Mouse (Mus musculus): ENCODE data around the gene Ppp1r9a.
"Not testable (repeated sequence)": the region's sequence is repeated elsewhere in the genome, so short reads cannot be mapped to it uniquely, and the experiment has no call there.

Gene Ppp1r9a

DNA sequence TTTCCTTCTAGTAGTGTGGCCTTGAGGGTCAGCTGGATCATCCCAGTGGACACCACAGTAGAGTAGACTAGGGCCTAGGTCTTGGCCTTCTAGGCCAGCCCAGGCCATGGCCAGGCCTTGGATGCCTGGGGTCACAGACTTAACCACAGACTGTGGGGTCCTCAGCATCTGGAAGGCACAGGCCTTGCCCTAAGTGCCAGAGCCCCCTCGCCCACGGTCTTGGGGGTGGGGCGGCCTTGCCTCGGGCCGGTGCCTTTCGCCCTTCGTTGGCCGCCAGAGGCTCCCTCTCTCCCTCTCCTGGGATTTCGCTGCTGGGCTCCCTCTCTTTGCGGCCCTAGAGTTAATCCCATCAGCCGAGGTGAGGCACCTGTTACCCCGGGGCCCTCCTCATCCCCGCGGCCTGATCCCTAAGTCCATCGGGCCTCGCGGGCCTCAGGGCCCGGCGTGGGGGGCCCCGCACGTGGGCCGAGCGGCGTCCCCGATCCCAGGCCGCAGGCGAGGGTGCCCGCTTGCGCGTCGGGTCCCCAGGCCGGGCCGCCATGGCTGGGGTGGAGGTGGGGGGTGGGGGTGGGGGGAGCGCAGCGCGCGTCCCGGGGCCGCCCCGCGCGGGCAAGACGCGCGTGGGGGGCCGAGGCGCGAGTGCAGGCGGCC, at the start of gene Ppp1r9a:
Ppp1r9a (plus strand) TSS at position 244 of the 651 bp plus-strand sequence.
- DNase-seq (ENCODE audit: low read depth, low spot score): no peak

- DNase-seq (ENCODE audit: low read depth, low spot score): no peak
Observed at GRCm38 (mm10) chr6:4855236-4855635, 47.5 kb upstream of the Ppp1r9a start.

GRCm38 (mm10) chr6:4856919-4857318, 45.8 kb upstream of the Ppp1r9a start:
- no peak for DNase-seq (ENCODE audit: low read depth, low spot score)

DNA sequence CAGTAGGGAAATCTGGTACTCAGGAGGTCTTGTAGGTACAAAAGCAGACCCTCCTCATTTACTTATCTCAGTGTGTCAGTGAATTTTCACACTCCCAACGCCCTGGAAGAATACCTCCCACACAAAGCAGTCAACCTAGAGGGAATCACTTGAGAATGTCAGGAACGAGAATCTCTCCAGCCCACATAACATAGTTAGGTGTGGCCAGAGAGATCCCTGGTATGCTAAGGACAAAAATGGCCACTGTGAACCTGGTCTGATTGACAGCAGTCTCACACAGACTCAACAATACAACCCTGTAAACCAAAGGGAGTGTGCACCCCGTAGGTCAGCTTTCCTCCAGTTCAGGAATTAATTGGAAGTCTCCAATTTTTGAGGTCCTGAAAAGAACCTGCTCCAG, 18.4 kb upstream of the Ppp1r9a start:
- no peak for DNase-seq (ENCODE audit: low read depth, low spot score)

GRCm38 (mm10) chr6:4889544-4889943, 13.2 kb upstream of the Ppp1r9a start:
- no peak for DNase-seq (ENCODE audit: low read depth, low spot score)

DNA sequence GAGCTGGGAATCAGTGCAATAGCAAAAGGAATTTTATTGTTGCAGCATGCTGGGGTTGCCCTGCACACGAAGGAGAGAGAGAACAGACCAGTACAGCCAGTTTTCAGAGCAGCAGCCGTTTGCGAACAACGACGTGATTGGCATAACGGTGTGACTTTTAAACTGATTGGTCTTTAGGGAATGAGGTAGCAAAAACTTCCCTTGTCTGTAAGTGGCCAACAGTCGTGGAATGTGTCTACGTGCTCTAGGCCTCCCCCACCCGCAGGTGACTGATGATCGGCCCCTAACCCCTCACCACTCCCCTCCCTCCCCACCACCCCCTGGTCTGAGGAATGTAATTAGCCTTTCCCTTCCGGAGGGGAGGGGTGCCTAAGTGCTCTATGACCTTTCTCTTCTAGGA, 10.3 kb upstream of the Ppp1r9a start:
- DNase-seq (ENCODE audit: low read depth, low spot score): no peak

DNA sequence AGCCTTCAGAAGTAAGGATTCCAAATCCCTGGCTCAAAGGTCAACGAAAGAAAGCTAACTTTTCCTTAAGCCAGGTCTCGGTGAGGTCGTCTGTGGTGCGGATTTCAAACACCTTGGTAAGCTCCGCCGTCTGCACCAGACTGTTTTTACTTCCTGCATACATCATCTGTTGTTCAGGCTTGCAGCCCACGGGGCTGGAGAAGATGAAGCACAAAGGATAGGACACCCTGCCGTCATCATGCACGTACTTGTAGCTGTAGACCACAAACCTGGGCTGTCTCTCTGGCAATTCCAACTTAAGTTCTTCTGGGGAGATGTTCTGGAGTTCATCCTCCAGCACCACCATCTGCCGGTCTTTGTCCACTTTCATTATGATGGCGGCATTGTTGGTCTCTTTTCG, 9.4 kb upstream of the Ppp1r9a start:
- DNase-seq (ENCODE audit: low read depth, low spot score): not testable (repeated sequence)

DNA sequence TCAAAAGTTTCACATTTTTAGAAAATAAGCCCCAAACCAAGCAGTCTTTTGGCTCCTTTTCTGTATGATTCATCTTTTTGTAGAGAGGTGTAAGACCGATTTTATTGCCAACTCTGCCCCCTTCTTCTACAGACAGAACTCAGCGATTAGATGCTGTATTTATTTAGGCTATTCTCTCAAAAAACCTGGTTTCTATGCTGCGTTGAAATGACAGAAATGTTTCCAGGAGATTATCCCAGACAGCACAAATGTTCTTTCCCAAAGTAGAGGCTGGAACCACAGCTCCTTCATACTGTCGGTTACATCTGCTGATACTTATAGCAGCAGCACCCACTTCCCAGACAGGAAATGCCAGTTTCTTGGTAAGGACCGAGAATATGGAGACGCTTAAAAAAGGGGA, 2.8 kb upstream of the Ppp1r9a start:
- DNase-seq (ENCODE audit: low read depth, low spot score): no peak

DNA sequence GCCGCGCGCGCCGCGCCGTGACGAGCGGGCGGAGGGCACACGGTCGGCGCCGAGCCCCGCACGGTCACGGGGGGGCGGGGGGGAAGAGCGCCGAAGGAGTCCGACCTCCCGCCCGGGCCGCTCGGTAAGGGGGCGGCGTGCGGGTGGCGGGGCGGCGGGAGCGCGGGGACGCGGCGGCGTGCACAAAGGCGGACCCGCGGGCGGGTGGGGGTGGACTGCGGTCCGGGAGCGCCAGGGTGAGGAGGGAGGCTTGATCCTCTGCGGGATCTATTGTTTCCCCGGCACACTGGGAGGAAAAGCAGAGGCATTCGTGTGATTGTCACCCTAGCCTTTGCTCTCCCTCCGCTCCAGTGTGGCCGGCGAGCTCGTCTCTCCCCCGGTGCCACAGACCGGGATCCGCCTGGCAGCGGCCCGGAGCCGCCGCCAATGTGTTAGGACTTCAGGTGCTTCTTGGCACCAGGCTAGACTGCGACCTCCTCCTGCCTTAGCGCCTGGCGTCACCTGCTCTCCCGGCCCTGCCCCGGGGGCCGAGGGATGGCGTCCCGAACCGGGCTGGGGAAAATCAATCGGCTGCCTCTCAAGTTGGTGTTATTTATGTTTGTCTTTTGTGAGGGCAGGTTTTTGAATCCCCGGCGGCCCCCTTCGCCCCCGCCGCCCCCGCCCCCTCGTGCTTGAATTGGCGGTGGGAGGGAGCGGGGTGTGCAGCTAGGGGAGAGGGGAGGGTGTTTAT, 773 bp downstream of the Ppp1r9a start:
- DNase-seq (ENCODE audit: low read depth, low spot score): no peak

DNA sequence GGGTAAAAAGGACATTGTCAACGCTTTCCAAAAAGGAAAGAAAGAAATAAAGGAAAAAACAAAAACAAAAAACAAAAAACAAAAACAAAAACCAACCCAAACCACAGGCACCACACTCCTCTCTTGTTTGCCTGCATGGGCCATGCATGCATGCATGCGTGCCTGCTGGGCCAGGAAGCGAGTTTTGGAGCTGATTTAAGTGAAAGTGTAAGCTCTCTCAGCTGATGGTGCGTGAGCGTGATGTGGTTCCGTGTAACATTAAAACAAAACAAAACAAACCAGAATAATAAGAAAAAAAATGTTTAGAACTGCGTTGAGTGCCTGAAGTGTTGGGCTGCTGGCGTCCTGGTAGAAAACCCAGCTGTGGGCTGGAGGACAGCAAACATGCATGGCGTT, 1.3 kb downstream of the Ppp1r9a start:
- no peak for DNase-seq (ENCODE audit: low read depth, low spot score)

- DNase-seq (ENCODE audit: low read depth, low spot score): no peak
Observed at GRCm38 (mm10) chr6:4910042-4910634, 7.4 kb downstream of the Ppp1r9a start.

GRCm38 (mm10) chr6:4918470-4918869, 15.8 kb downstream of the Ppp1r9a start:
- no peak for DNase-seq (ENCODE audit: low read depth, low spot score)

DNA sequence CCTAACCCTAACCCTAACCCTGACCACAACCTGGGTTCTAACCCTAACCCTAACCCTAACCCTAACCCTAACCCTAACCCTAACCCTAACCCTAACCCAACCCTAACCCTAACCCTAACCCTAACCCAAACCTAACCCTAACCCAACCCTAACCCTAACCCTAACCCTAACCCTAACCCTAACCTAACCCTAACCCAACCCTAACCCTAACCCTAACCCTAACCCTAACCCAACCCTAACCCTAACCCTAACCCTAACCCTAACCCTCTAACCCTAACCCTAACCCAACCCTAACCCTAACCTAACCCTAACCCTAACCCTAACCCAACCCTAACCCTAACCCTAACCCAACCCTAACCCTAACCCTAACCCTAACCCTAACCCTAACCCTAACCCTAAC, 21.1 kb downstream of the Ppp1r9a start:
- DNase-seq (ENCODE audit: low read depth, low spot score): not testable (repeated sequence)

GRCm38 (mm10) chr6:4925966-4926687, 23.4 kb downstream of the Ppp1r9a start:
- DNase-seq (ENCODE audit: low read depth, low spot score): no peak

- no peak for DNase-seq (ENCODE audit: low read depth, low spot score)
Observed at GRCm38 (mm10) chr6:4930321-4930720, 27.6 kb downstream of the Ppp1r9a start.

DNA sequence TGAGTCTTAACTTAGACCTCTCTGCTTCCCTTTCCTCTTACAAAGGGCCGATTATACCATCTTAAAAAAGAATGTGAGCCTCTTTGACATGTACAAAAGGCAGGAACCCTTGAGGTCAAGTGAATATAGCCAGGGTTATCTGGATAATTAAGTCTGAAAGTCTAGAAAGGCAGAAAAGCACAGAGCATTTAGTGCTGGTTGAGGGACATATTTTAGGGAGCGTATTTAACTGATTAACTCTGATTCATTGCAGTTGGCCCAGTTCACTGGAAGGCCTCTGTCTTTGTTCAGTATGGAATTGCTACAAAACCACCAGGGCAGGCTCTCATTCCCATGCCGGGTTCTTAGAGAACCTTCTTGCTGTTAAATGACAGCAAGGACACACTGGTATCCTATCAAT, 36.2 kb downstream of the Ppp1r9a start:
- DNase-seq (ENCODE audit: low read depth, low spot score): peak; percentile 38

DNA sequence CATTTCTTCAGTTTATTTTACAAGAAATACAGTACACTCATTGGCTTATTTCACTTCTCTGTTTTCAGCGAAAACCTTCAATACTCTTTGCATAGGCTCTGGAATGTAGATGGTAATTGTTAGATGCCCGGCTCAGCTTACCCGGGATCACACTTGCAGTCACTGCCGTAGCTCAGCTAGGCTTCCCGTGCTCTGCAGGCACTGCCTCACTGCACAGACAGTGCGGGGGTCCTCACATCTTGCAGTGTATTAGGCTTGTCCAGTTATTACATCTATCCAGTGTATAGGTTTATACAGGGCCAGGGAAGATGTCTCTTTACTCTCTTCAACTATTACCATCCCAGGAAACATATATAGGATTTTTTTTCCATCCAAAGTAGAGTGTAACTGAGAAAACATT, 37.4 kb downstream of the Ppp1r9a start:
- no peak for DNase-seq (ENCODE audit: low read depth, low spot score)

GRCm38 (mm10) chr6:4940639-4941038, 37.9 kb downstream of the Ppp1r9a start:
- no peak for DNase-seq (ENCODE audit: low read depth, low spot score)

GRCm38 (mm10) chr6:4943821-4944220, 41.1 kb downstream of the Ppp1r9a start:
- DNase-seq (ENCODE audit: low read depth, low spot score): no peak

- no peak for DNase-seq (ENCODE audit: low read depth, low spot score)
Observed at GRCm38 (mm10) chr6:4948056-4948455, 45.3 kb downstream of the Ppp1r9a start.

GRCm38 (mm10) chr6:4949701-4950100, 47.0 kb downstream of the Ppp1r9a start:
- no peak for DNase-seq (ENCODE audit: low read depth, low spot score)

DNA sequence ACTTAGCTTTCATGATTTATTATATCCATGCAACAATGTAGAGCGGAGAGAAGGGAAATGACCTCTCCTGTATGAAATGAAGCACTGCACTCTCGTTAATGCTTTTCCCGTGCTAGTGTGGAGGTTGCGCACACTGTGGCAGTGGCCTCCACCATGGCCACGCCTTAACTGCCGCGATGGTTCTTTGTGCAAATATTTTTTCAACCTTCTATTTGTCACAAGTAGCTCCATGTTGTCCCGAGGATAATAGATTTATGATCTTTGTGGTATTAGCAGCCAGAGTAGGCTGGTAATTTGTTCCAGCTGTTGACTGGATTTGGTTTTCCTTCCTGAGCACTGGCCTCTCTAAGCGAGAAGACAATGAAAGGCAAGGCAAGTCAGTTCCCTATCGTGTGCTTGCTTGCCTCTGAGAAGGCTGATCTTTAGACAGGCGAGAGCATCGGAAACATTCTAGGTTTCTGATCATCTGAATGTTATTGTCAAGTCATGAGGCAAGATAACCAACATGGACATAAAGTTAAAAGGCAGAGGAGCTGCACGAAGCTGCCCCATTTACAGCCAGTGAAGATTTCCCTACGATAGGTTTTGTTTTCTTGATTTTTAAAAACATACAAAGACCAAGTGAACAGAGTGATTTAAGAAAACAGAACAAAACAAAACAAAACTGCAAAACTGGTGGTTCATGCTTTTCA, 50.5 kb downstream of the Ppp1r9a start:
- DNase-seq (ENCODE audit: low read depth, low spot score): peak; percentile 69
